Mouse (Mus musculus): ENCODE measurements around the gene Gm42669. TPM values are rescaled to one million over a fixed set of nuclear protein-coding genes. Genes with fewer than 3 reads are reported as not detected.

Gene Gm42669
- total and polyA plus RNA-seq, 2 experiments: 0.18 TPM; not detected in 1

DNA sequence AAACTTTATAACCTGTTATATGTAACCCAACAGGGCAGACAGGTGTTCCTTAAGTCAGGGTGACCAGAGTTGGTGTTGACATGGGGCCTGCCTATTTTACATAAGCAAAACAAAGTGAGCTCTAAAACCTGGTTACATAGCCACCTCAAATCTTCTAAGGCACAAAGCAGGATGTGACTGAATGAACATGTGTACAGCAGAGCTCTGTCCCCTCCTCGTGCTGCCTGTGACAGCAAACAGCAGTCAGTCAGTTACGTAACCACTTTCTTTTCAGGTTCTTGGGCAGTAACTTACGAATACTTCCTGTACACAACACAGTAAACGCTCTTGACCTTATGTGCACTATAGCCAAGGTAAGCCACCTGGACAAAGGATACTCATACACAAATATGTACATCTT is 38.5 kb downstream of the Gm42669 start:
- no peak for TF ChIP-seq CTCF (IDR thresholded peaks at IDR 0.05; ENCODE audit: low read depth, low read length)
- TF ChIP-seq POLR2A (IDR thresholded peaks at IDR 0.05; ENCODE audit: extremely low read depth, insufficient read depth, low read length): no peak
- Histone ChIP-seq H3K4me3 (ENCODE audit: insufficient read depth, low read depth, low read length) (no peak overlapping the region), H3K27ac (replicated peaks; ENCODE audit: insufficient read depth, low read depth, low read length) (no peak overlapping the region), H3K79me2 (ENCODE audit: control insufficient read depth, insufficient read depth, low read length) (no peaks in the 10 kb centered on the region), H3K9ac (ENCODE audit: low read depth, low read length) (no peak overlapping the region), H3K27me3 (ENCODE audit: control insufficient read depth, insufficient read depth, low read length) (no peaks in the 10 kb centered on the region), H3K36me3 (ENCODE audit: control insufficient read depth, insufficient read depth, low read length) (peaks cover 1% of the 10 kb centered on the region; the same call in 1 of the 2 replicates), H3K4me1 (ENCODE audit: control insufficient read depth, insufficient read depth, low read length) (no peaks in the 10 kb centered on the region)
- WGBS: 61% methylated on average over 4 of the region's 4 CpGs
- no peak for DNase-seq (ENCODE audit: extremely low read depth, low read depth, low spot score)

DNA sequence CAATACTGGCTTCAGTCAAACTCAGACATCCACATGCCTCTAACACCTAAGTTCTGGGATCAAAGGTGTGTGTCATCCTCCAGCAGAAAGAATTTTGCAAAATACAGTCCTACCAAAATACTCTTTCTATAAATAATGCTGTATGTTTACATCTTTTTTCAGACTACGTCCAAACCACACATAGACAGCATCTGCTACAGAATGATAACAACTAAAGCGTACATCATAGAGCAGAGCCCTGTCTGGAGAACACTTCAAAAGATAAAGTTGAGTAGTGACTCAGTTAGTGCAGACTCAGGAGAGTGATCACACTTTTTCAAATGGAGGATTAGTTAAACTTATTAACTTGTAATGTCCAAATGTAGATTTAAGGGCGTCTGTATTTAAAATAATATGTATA is 40.5 kb downstream of the Gm42669 start:
- Histone ChIP-seq H3K79me2 (ENCODE audit: control insufficient read depth, insufficient read depth, low read length) (no peaks in the 10 kb centered on the region), H3K27ac (replicated peaks; ENCODE audit: insufficient read depth, low read depth, low read length) (no peak overlapping the region), H3K4me3 (ENCODE audit: insufficient read depth, low read depth, low read length) (no peak overlapping the region), H3K9ac (ENCODE audit: low read depth, low read length) (no peak overlapping the region), H3K27me3 (ENCODE audit: control insufficient read depth, insufficient read depth, low read length) (no peaks in the 10 kb centered on the region), H3K4me1 (ENCODE audit: control insufficient read depth, insufficient read depth, low read length) (no peaks in the 10 kb centered on the region), H3K36me3 (ENCODE audit: control insufficient read depth, insufficient read depth, low read length) (peaks cover 1% of the 10 kb centered on the region; the same call in 1 of the 2 replicates)
- 82% methylated on average over 3 of the region's 3 CpGs for WGBS
- no peak for DNase-seq (ENCODE audit: extremely low read depth, low read depth, low spot score)
- TF ChIP-seq CTCF (IDR thresholded peaks at IDR 0.05; ENCODE audit: low read depth, low read length): no peak
- TF ChIP-seq POLR2A (IDR thresholded peaks at IDR 0.05; ENCODE audit: extremely low read depth, insufficient read depth, low read length): no peak

DNA sequence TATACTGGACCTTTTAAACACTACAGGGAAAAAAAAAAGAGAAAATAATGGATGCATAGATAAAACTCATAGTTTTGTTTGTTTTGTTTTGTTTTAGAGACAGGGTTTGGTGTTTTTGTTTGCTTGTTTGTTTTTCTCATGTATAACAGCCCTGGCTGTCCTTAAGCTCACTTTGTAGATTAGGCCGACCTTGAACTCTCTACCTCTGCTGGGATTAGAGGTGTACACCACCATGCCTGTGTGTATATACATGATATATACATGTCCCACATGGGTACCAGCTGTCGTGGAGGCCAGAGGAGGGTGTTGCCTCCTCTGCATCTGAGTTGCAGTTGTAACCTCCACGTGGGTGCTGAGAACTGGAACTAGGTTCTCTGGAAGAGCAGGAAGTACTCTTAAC is 41.0 kb downstream of the Gm42669 start:
- Histone ChIP-seq H3K79me2 (ENCODE audit: control insufficient read depth, insufficient read depth, low read length) (no peaks in the 10 kb centered on the region), H3K36me3 (ENCODE audit: control insufficient read depth, insufficient read depth, low read length) (peaks cover 1% of the 10 kb centered on the region; the same call in 1 of the 2 replicates), H3K4me1 (ENCODE audit: control insufficient read depth, insufficient read depth, low read length) (no peaks in the 10 kb centered on the region), H3K27me3 (ENCODE audit: control insufficient read depth, insufficient read depth, low read length) (no peaks in the 10 kb centered on the region), H3K4me3 (ENCODE audit: insufficient read depth, low read depth, low read length) (no peak overlapping the region), H3K9ac (ENCODE audit: low read depth, low read length) (no peak overlapping the region), H3K27ac (replicated peaks; ENCODE audit: insufficient read depth, low read depth, low read length) (no peak overlapping the region)
- WGBS: 83% methylated on average over 3 of the region's 3 CpGs
- TF ChIP-seq CTCF (IDR thresholded peaks at IDR 0.05; ENCODE audit: low read depth, low read length) (no peak), POLR2A (IDR thresholded peaks at IDR 0.05; ENCODE audit: extremely low read depth, insufficient read depth, low read length) (no peak)
- no peak for DNase-seq (ENCODE audit: extremely low read depth, low read depth, low spot score)

DNA sequence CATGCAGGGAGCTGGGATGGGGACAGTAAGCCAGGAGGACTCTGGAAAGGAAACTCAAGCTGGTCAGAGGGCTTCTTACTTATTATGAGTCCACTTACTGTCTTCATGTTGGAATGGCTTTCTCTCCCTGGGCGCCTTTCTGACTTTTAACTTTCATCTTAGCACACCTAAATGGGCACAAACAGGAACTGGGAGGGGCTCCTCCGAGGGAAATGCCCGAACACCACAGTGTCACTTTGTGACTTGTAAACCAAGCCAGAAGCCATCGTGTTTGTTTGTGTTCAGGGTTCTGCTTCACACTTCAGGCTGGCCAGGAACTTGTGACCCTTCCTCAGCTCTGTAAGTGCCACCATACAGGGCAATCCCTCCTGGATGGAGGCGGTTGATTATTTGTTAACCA is 46.9 kb downstream of the Gm42669 start:
- TF ChIP-seq POLR2A (IDR thresholded peaks at IDR 0.05; ENCODE audit: extremely low read depth, insufficient read depth, low read length) (no peak), CTCF (IDR thresholded peaks at IDR 0.05; ENCODE audit: low read depth, low read length) (no peak)
- peaks cover 22% of the 10 kb centered on the region for H3K36me3 ChIP-seq (ENCODE audit: control insufficient read depth, insufficient read depth, low read length)
- H3K9ac ChIP-seq (ENCODE audit: low read depth, low read length): no peak overlapping the region
- H3K27me3 ChIP-seq (ENCODE audit: control insufficient read depth, insufficient read depth, low read length): no peaks in the 10 kb centered on the region
- H3K79me2 ChIP-seq (ENCODE audit: control insufficient read depth, insufficient read depth, low read length): no peaks in the 10 kb centered on the region
- H3K4me1 ChIP-seq (ENCODE audit: control insufficient read depth, insufficient read depth, low read length): no peaks in the 10 kb centered on the region
- no peak for DNase-seq (ENCODE audit: extremely low read depth, low read depth, low spot score)
- H3K4me3 ChIP-seq (ENCODE audit: insufficient read depth, low read depth, low read length): no peak overlapping the region
- no peak overlapping the region for H3K27ac ChIP-seq (replicated peaks; ENCODE audit: insufficient read depth, low read depth, low read length)
- WGBS: 87% methylated on average over 5 of the region's 5 CpGs

DNA sequence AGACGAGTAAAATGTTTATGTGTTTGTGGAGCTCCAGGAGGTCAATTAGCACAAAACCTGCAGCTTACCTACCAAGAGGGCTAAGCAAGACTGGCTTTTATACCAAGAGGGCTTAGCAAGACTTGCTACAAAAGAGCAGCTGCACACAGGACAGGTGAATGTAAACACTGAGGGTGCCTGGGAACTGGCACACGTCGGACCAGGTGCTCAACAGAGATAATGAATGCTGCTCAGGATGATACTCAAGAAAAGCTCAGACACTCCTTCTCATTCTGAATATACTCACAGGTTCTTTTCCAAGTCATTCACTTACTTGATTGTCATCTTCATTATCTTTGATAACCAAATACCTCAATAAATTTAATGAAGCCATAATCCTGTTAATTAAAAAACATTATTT is 49.5 kb downstream of the Gm42669 start:
- no peaks in the 10 kb centered on the region for H3K4me1 ChIP-seq (ENCODE audit: control insufficient read depth, insufficient read depth, low read length)
- H3K9ac ChIP-seq (ENCODE audit: low read depth, low read length): no peak overlapping the region
- no peak overlapping the region for H3K27ac ChIP-seq (replicated peaks; ENCODE audit: insufficient read depth, low read depth, low read length)
- WGBS: 88% methylated on average over 3 of the region's 3 CpGs
- TF ChIP-seq POLR2A (IDR thresholded peaks at IDR 0.05; ENCODE audit: extremely low read depth, insufficient read depth, low read length): no peak
- TF ChIP-seq CTCF (IDR thresholded peaks at IDR 0.05; ENCODE audit: low read depth, low read length): no peak
- no peak for DNase-seq (ENCODE audit: extremely low read depth, low read depth, low spot score)
- no peak overlapping the region for H3K4me3 ChIP-seq (ENCODE audit: insufficient read depth, low read depth, low read length)
- H3K36me3 ChIP-seq (ENCODE audit: control insufficient read depth, insufficient read depth, low read length): peaks cover 26% of the 10 kb centered on the region
- no peaks in the 10 kb centered on the region for H3K79me2 ChIP-seq (ENCODE audit: control insufficient read depth, insufficient read depth, low read length)
- no peaks in the 10 kb centered on the region for H3K27me3 ChIP-seq (ENCODE audit: control insufficient read depth, insufficient read depth, low read length)

DNA sequence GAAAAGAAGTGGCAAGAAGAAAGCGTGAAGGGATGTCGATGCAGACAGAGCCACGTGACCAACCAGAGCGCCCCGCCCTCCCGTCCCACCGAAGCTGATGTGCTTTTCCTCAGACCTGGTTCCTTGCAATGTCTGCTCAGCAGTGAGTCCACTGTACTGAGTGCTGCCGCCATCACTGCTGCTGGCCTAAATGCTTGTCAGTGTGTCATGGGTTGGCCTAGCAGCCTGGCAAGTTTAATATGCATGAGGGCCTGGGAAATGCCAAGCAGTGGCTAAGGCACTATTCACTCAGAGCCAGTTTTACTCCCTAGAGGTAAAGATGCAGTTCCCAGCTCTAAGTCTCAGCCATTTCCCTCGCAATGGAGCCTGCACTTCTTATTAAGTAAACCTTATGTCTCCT is 61.7 kb downstream of the Gm42669 start:
- Histone ChIP-seq H3K27ac (replicated peaks; ENCODE audit: insufficient read depth, low read depth, low read length) (no peak overlapping the region), H3K4me3 (ENCODE audit: insufficient read depth, low read depth, low read length) (no peak overlapping the region), H3K4me1 (ENCODE audit: control insufficient read depth, insufficient read depth, low read length) (no peaks in the 10 kb centered on the region), H3K36me3 (ENCODE audit: control insufficient read depth, insufficient read depth, low read length) (peaks cover 27% of the 10 kb centered on the region), H3K79me2 (ENCODE audit: control insufficient read depth, insufficient read depth, low read length) (no peaks in the 10 kb centered on the region), H3K9ac (ENCODE audit: low read depth, low read length) (no peak overlapping the region), H3K27me3 (ENCODE audit: control insufficient read depth, insufficient read depth, low read length) (no peaks in the 10 kb centered on the region)
- DNase-seq (ENCODE audit: extremely low read depth, low read depth, low spot score): no peak
- TF ChIP-seq POLR2A (IDR thresholded peaks at IDR 0.05; ENCODE audit: extremely low read depth, insufficient read depth, low read length): no peak
- no peak for TF ChIP-seq CTCF (IDR thresholded peaks at IDR 0.05; ENCODE audit: low read depth, low read length)
- WGBS: 98% methylated on average over 9 of the region's 9 CpGs
